Mouse (Mus musculus) erythroblast, embryonic 14.5 days (primary cell): ENCODE results near the gene Fbxo17.

ENCODE experiments used
- GATA1 ChIP-seq: IDR thresholded peaks from 2 replicates; pipeline ENCODE4 v1.6.1; 2012; ENCODE audit warnings: low read length, inconsistent platforms, mixed read lengths
- TAL1 ChIP-seq: IDR thresholded peaks from 3 replicates; pipeline ENCODE4 v1.6.1; 2012; ENCODE audit warnings: low read length, inconsistent platforms, mixed read lengths

DNA sequence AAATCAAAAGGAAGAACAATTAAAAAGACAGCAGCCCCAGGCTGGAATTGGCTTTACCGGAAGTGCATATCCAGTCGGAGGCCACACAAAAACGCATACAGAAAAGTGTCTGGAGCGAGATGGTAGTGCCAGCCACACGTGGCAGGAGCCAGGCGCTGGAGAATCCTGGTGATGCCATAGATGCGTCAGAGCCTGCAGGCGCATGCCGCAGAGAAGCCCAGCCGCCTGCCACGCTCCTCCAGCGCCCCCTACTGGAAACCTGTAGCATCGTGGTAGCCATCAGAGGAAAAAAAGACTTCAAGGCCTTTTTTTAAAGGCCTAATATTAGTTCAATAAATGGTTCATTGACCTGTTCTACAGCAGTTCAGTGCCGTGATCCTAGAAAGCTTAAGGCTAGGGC, 10.0 kb downstream of the Fbxo17 start:
- TF ChIP-seq TAL1 (no peak), GATA1 (no peak)
